Mouse (Mus musculus) left cerebral cortex, postnatal 25 days (tissue): ENCODE results near the gene Olfr1329. TPM values are rescaled to one million over a fixed set of nuclear protein-coding genes. Genes with fewer than 3 reads are reported as not detected.
"Not testable (repeated sequence)": the region's sequence is repeated elsewhere in the genome, so short reads cannot be mapped to it uniquely, and the experiment has no call there.

Experiments
- DNase-seq, 2 experiments: peaks; one replicate each; pipeline ENCODE4 v3.0.0; 2022; ENCODE audit warnings: low spot score in 2 of 2, mixed read lengths in 1 of 2
- intact Hi-C: fragments of 180-260 bp; cut with DNase I; formaldehyde crosslinking; loops from one replicate; pipeline ENCODE4 v1.15.1; 2025
- total RNA-seq, 2 experiments: library from RNA; stranded (reverse); gene quantifications; 2 replicates each; pipeline ENCODE4 v1.2.3; 2021

Gene Olfr1329
- total RNA-seq = not detected

- intact Hi-C loops, DNase-seq: not testable (repeated sequence)
Measured at GRCm38 (mm10) chr4:118917365-118917764, at the start of gene Olfr1329. Gene Olfr1329 (minus strand): TSS chr4:118917465.

GRCm38 (mm10) chr4:118961141-118961628, 43.9 kb upstream of the Olfr1329 start, which contains the start of gene Lao1:
Gene Lao1 (plus strand): TSS chr4:118961578.
- intact Hi-C loops = no loop called here
- DNase-seq = peak; percentile 17 to 39

GRCm38 (mm10) chr4:118958812-118959211, 41.5 kb upstream of the Olfr1329 start:
- intact Hi-C loops = no loop called here
- no peak for DNase-seq

- intact Hi-C loops = no loop called here
Measured at GRCm38 (mm10) chr4:118938512-118938911, 21.2 kb upstream of the Olfr1329 start, which contains the start of gene Olfr1328. Gene Olfr1328 (minus strand): TSS chr4:118938612.

GRCm38 (mm10) chr4:118931326-118931725, 14.1 kb upstream of the Olfr1329 start:
- DNase-seq, intact Hi-C loops: not testable (repeated sequence)

More at GRCm38 (mm10) chr4:118938512-118938911, 21.2 kb upstream of the Olfr1329 start, which contains the start of gene Olfr1328:
- DNase-seq = no peak

- intact Hi-C loops = no loop called here
- no peak for DNase-seq
Measured at GRCm38 (mm10) chr4:118901981-118902380, 15.3 kb downstream of the Olfr1329 start.

- intact Hi-C loops = no loop called here
- no peak for DNase-seq
Measured at GRCm38 (mm10) chr4:118888297-118888696, 29.0 kb downstream of the Olfr1329 start, which contains the start of gene Olfr1330. Gene Olfr1330 (plus strand): TSS chr4:118888597.

- DNase-seq = no peak
- intact Hi-C loops = no loop called here
Measured at GRCm38 (mm10) chr4:118867566-118867965, 49.7 kb downstream of the Olfr1329 start.

Other genes with a start within 250 kb of the Olfr1329 start
- not detected for gene Olfr1342, start 224.7 kb downstream of the Olfr1329 start, total RNA-seq
- gene Olfr1341, start 213.9 kb downstream of the Olfr1329 start, total RNA-seq = not detected
- gene Olfr1340, start 197.3 kb downstream of the Olfr1329 start, total RNA-seq = not detected
- not detected for gene Olfr1339, start 185.3 kb downstream of the Olfr1329 start, total RNA-seq
- gene Olfr1338, start 158.7 kb downstream of the Olfr1329 start, total RNA-seq = not detected
- not detected for gene Olfr1337, start 134.9 kb downstream of the Olfr1329 start, total RNA-seq
- not detected for gene Olfr1335, start 107.5 kb downstream of the Olfr1329 start, total RNA-seq
- not detected for gene Olfr1333, start 81.2 kb downstream of the Olfr1329 start, total RNA-seq
- gene Olfr1331, start 52.8 kb downstream of the Olfr1329 start, total RNA-seq = not detected
- gene Olfr1330, start 28.9 kb downstream of the Olfr1329 start, total RNA-seq = not detected
- gene Olfr1328, start 21.1 kb upstream of the Olfr1329 start, total RNA-seq = not detected
- gene Lao1, start 44.1 kb upstream of the Olfr1329 start, total RNA-seq = under 1 TPM; 0.27 to 0.34 TPM
- gene Slc2a1, start 191.2 kb upstream of the Olfr1329 start, total RNA-seq = 100 to 1,000 TPM in 1 of 2 experiments, 10 to 100 TPM in 1; 95.0 to 111 TPM